Mouse (Mus musculus): ENCODE measurements around the gene Psmb3.

GRCm38 (mm10) chr11:97669268-97669667 is 33.9 kb upstream of the Psmb3 start:
- no peak for TF ChIP-seq CTCF (IDR thresholded peaks at IDR 0.05; ENCODE audit: extremely low read depth, insufficient read length, insufficient replicate concordance, low read depth, low read length)
- no peak for TF ChIP-seq POLR2A (IDR thresholded peaks at IDR 0.05; ENCODE audit: low read depth, low read length)
